Mouse (Mus musculus): ENCODE data around the gene Sema6b. TPM values are rescaled to one million over a fixed set of nuclear protein-coding genes. Genes with fewer than 3 reads are reported as not detected.

The Sema6b gene
- total RNA-seq, 2 experiments from 2014 or later: 140 to 142 TPM

DNA sequence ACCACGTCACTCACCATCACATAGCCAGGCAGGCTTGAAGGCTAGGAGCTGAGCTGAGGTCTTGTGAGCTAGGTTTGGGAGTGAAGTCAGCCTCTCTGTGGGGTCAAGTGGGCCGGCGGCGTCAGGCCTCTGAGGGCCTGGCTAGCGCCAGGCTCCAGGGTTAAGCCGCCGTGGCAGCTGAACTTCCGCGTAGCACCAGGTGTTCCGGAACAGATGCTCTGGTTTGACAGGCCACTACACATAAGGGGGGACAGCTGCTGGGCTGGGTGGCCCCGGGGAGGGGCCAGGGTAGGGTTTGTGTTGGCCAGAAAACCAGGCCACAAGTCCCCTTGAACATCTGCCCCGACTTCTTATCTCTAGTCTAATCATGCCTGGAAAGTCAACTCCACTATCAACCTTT lies 7.3 kb upstream of the Sema6b start:
- DNase-seq (ENCODE audit: low spot score in 2 of 2): no peak

DNA sequence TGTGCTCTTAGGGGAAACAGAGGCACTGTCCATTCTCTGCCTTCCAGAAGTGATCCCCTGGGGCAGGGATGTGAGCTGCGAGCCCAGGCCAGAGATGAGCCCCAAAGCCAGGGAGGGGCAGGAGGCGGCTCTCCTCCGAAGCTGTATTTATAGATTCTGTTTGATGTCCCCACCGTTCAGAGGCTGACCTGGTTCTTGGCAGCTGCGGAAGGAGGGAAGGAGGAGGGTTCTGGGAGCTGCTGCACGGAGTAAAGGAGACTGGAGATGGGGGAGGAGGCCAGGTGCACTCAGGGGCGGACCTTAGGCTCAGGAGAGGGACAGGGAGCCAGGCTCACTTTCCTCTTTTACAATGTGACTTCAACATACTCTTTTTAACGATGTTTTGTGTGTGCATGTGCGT lies 6.0 kb upstream of the Sema6b start:
- no peak for DNase-seq (ENCODE audit: low spot score in 2 of 2)

DNA sequence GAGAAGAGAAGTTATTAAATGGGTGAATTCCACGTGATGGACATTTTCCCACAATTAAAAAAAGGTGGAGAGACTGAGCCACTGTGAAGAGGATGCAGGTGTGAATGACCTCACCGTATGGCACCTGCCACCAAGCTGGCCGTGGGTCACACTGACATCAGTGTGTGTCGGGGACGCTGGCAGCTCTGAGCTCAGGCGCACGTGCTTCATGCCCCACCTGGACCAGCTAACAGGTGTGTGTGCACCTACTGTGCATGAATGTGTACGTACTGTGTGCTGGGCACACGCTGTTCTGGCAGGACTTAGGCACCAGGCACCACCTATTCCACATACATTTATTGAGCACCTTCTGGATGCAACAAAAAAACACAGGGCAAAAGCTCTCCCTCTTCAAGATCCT lies 4.4 kb upstream of the Sema6b start:
- no peak for DNase-seq (ENCODE audit: low spot score in 2 of 2)

DNA sequence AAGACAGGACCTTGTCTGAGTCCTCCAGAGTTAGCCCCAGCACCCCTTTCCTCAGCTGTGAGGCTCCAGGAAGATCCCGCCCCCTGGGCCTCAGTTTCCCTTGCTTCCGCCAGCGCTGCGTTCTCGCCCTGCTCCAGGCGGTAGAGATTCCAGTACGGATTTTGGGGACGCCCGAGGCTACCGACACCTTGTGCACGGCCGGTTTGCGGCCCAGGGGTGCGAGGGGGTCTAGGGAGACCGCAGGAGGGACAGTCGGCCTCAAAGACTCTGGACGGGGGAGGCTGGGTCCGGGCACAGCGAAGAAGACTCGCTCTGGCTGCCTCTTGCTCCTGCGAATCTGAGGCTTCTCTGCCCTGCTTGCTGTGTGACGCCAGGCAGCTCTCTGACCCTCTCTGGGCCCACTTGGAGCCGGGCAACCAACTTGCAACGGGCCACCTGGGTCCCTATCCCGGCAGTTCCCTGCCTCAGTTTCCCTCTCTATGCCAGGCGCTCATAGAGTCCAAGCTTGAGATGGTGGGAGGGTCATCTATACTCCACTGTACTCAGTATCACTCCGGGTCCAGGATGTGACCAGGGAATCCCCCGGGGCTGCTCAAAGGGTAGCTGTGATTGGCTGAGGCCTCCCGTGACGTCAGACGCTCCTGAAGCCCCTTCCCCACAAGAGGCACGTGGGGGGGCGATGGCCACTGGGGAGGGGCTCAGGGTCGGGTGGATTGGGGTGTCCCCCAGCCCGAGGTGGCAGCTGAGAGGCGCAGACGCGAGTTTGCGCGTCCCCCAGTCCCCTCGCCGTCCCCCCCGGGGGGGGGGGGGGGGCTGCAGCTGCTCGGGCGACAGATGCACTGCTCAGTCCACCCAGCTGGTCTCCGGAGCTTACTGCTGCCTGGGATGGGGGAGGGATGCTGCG lies 1.8 kb upstream of the Sema6b start:
- peak; percentile 67 to 69 for DNase-seq (ENCODE audit: low spot score in 2 of 2)

DNA sequence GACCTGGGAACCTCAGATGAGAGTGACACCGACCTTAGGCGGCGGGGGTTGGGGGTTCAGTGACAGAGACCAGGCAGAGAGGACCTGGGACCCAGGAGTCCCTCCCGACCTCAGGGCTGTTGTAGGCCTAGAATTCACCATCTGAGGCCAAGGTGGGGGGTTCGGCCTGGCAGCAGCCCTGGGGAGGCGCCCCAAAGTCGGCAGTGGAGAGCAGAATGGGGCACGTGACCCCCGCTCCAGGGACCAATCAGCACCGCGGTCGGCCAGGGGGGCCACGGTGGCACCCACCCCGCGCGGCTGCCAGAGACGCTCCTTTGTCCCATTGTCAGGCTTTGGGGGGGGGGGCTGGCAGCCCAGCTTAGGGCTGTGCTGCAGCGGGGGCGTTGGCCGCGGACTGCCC lies 788 bp downstream of the Sema6b start:
- DNase-seq (ENCODE audit: low spot score in 2 of 2): no peak

DNA sequence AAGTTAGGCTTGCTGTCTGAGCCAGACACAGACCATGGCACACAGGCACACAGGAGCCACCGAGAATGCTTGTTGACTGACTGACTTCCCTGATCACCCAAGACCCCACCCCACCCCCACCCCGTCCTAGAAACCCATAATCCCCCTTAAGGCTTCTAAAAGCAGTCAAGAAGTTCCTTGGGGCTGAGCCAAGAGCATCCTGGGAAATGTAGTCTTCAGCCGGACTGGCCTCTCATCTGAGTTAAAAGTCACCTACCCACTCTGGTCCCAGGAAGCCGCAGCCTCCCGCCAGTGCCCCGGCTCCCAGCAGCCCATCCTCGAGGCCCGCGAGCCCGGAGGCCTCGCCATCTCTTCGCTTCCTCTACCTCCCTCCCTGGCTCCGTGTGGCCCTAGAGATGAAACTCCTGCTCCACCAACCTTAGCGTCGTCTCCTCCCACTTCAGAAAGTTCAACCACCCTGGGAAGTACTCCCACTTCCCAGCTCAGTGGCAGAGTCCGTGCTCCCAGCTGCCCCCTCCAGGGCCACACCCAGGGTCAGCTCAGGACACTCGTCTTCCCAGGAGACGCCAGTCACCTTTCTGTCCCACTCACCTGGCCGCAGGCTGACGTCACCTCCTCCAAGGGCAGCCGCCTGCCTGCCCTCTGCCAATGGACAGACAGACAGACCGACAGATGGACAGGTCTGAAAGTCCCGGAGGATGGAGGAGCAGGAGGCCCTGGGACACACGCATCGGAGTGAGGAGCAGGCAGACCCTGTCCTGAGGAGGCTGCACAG lies 2.1 kb downstream of the Sema6b start:
- DNase-seq (ENCODE audit: low spot score in 2 of 2): no peak

DNA sequence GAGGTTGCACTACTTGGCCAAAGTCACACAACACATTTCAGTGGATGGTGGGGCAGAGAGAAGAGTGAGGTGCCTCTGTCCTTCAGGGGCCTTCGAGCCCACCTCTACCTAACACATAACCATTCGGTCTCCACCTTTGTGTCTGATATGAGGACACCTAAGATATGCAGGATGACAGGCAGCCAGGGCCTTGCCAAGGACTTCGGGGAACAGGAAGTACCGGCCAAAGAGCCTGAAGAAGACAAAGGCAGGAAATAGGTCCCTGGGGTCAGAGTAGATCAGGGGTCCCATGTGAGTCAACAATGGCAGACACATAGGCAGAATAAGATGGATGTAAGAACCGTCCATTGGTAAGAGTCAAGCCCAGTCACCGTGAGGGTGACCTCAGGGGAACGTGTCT lies 3.6 kb downstream of the Sema6b start:
- DNase-seq (ENCODE audit: low spot score in 2 of 2): no peak

DNA sequence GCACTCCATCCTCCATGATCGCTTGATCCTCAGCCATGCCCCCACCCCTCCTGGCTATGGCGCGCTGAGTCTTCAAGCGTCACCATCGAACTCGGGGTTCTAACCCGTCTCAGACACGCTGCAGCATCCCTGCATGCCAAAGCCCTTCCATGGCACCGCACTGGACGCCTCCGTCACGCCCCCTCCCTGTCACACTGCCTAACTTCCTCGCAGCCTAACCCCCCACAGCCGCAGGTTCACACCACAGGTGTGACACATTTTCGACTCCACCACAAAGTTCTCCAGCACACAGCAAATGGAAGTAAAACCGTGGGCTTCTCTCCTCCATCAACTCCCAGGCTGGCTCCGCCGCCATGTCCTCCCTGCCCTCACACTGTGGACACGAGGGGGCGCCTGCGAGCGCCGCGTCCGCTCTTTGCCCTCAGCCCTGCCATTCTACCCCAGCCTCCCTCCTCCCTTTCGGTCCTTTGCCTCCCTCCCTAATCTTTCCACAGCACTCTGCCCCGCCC lies 5.6 kb downstream of the Sema6b start:
- no peak for DNase-seq (ENCODE audit: low spot score in 2 of 2)

DNA sequence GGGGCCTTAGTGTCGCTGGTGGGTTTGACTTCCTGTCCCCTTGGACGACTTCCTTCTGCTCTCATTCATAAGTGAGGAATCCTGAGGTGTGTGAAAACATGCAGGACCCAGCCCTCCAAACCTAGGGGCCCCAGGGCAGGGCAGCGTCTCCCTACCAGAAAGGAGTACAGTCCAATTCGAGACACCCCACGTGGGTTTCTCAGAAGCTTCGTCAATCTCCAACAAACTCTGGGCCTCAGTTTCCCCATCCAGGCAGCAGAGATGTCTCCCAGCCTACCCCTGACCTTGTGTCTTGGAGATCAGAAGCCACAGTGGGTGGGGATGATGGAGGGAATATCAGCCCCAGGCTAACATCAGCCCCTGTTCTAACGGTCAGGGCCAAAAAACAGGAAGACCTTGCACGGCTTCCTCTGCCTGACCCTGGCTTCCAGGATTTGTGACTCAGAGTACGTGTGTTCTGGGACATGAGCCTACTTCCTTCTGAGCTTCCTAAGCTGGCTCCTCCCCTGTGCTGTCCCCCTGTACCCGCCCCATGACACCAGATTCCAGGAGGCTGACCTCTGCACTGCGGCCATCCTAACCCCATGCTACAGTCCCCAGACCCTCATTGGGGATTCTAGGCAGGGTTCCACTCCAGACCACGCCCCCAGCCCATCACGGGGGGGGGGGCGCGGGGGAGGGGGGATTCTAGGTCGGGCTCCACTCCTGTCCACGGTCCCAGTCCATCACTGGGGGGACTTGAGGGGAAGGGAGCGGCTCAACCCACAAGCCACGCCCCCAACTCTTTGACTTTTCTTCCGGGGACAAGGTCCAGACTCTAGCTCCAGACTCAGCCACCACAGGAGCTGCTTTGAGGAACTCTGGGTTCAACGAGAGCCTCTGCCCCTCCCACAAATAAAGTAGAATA lies 6.4 kb downstream of the Sema6b start:
- no peak for DNase-seq (ENCODE audit: low spot score in 2 of 2)

DNA sequence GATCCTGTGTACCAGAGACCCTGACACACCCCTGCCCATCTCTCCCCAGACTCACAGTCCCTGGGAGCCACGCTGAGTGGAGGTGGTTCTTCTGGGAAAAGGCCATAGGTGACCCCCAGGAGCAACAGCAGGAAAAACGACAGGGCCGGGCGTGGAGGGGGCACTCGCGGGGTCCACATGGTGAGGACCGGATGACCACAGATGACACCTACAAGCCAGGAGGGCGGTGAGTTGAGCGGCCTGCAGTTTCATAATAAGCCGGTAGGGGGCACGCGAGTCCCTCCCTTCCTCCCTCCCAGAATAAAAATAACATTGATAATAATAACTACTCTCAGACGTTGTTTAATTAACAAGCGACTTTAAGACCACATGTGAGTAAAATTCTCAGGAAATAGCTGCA lies 7.5 kb downstream of the Sema6b start:
- no peak for DNase-seq (ENCODE audit: low spot score in 2 of 2)

DNA sequence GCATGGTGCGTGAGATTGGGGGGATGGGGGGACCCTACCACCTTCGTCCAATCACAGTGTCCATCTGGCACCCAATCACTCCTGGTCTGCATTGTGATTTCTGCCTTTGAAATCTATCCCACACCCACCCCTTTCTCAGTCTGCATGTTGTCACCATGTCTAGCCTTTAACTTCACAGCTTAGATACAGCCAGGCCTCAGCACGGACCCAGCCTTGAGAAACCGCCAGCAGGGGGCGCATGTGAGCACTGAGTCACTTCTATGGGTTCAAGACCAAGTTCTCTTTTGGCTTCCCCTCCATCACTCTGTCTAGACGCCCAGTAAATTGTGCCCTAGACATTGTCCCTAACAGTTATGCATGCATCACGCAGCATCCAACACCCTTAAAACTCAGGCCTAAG lies 8.3 kb downstream of the Sema6b start:
- DNase-seq (ENCODE audit: low spot score in 2 of 2): no peak

DNA sequence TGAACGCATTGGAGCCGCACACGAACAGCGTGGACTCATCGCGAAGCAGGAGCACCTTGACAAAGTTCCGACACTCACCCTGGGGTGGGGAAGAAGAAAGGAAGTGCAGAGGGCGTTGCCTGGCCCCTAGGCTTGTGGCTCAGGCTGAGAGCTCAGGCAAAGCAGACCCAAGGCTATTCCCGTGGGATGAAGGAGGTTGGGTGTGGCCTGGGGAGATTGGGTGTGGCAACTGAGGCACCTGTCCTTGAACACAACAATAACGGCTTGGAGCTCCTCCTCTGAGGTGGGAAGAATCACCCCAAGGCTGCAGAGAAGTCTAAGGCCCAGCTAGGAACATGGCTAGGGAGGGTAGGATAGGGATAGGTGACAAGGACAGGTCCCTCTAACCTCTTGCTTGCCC lies 9.0 kb downstream of the Sema6b start:
- DNase-seq (ENCODE audit: low spot score in 2 of 2): no peak

DNA sequence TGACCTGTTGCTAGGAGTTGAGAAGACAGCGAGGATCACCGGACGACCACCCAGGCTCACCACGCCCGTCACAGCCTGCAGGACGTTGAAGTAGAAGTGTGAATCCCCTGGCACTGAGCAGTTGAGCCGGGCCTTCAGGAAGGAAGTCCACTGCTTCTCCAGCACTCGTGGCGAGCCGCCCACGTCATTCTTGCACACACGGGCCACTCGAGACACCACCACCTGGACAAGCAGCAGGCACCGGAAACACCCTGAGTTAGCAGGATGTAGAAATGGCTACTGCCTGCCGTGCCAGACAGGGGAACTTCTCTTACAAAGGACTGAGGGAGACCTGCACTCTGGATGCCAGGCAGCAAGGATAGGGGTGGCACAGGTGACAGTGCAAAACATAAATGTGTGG lies 11.9 kb downstream of the Sema6b start:
- DNase-seq (ENCODE audit: low spot score in 2 of 2): no peak

DNA sequence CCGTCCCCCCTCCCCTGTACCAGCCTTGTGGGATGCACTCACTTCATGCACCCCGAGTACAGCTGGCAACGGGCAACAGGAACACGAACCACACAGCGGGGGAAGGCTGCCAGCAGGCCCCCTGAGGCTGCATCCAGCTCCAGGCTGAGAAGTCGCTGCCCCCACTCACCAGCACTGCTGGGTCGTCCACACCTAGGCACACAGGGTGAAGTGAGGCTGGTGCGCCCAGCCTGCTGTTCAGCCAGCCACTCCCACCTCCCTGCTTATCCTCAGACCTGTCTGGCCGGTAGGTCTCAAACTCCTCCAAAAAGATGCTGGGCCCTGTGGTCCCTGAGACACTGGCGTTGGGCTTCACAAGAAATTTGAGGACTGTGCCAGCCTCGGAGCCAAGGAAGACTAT lies 14.0 kb downstream of the Sema6b start:
- DNase-seq (ENCODE audit: low spot score in 2 of 2): no peak

DNA sequence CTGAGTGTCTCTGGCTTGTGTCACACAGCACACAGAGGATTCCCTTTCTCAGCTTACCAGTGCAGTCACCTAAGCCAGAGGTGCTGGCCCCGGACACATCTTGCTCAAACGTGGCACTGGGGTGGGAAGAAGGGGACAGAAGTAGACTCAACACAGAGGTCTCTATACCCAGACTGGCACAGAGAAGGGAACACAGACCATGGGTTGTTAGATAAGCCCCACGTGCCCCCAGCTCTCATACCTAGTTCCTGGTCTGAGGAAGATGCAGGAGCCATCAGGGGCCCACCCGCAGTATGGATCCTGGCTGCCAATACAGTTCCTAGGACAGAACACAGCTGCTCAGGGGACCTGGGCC lies 14.9 kb downstream of the Sema6b start:
- no peak for DNase-seq (ENCODE audit: low spot score in 2 of 2)

DNA sequence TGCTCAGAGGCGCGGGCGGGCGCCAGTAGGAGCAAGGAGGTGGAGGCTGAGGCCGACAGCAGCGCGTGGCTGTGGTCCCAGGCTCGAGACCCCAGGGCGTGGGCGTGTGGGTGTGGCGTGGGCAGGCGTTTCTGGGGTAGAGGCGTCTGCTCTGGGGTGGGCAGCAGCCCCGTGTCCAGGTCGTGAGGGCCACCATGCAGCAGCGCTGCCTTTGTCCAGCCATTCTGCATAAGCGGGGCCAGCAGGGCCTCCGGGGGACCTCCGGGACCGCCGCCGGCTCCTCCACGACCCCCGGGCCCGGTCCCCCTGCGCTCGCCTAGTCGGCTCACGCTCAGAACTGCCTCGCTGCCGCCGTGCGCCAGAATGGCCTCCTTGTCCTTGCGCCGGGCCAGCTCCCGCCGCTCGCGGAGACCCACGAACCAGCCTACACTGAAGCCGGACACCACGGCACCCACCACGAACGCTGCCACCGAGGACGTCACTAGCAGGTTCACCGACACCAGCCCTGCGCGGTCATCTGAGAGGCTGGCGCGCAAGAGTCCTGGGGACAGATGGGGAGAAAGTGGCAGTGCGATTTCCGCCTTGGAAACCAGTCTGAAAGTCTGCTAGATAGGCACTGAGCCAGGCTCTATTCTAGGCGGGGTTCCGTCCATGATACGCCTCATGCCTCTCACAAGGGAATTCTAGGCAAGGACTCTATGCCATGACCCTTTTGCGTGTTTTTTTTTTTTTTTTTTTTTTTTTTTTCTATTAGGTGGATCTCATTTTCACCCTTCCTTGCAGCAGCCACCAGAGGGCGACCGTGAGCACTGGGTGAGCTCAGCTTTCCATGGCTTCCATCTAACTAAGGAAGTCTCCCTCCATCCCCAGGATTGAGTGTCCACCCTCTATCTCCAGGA lies 15.5 kb downstream of the Sema6b start:
- DNase-seq (ENCODE audit: low spot score in 2 of 2): no peak

DNA sequence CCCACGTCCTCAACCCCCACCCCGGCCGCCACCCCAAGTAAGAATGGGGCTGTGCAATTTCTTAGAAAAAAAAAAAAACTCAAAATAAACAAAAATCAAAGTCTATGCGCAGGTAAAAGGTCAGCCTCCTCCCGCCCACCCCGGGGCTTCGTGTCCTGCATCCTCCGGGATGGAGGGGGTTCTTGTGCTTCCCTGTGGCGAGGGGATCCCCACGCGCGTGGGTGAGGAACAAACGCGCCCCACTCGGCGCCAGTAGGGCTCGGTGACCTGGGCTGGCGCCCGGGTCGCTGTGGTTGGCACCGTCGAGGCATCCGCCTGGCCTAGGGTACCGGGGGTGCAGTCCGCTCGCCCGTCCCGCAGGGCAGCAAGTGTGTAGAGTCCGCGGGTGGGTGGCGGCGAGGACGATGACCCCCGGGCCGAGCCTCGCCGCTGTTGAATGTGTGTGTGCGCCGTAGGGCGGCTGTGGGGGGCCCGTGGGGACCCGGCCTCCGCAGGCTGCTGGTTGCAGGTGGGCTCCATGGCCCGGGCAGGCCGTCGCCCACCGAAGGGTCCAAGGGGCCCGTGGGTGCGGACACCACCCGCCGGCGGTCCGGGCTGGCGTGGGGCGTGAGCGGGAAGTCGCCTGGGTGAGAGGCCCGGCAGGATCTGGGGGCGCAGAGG lies 16.3 kb downstream of the Sema6b start:
- DNase-seq (ENCODE audit: low spot score in 2 of 2): no peak

DNA sequence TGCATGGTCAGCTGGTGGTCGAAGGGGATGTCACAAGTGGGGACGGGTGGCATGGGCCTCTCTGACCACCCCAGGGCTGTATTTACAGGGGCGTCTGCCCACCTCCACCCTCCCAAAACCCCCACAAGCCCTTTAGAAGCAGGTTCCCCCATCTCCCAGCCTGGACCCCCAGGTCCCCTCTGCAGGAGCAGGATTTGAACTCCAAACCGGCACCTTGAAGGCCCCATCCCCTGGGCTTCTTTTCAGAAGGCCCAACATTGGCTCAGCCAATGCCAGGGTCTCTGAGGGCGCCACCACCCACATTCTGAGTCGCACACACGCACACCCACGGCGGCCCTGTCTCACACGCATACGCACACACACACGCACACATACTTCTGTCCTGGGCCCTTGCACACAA lies 17.0 kb downstream of the Sema6b start:
- DNase-seq (ENCODE audit: low spot score in 2 of 2): no peak

DNA sequence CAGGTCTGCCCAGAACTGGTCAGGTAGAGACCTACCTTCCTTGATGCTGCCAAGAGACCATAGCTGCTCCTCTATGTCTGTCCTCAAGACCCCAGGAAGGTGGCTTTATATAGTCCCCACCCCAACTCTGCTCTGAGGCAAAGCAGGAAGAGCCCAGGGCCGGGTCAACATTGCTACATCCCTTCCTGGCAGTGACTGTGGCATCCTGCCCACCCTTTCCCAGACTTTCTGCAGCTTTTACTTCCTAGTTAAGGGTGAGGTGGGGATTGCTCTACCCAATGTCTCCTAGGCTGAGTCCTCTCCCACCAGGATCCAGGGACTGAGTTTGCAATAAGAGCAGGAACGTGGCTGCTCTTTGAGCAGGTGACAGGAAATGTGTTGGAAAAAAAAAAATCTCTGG lies 18.3 kb downstream of the Sema6b start, which contains the start of gene Lrg1:
Gene Lrg1, minus strand, starts transcription at position 176 of the 400 bp plus-strand sequence.
- DNase-seq (ENCODE audit: low spot score in 2 of 2): no peak
